Mouse (Mus musculus) intestine, embryonic 14.5 days (tissue): ENCODE results near the gene Defb15. TPM values are rescaled to one million over a fixed set of nuclear protein-coding genes. Genes with fewer than 3 reads are reported as not detected.
"Not testable (repeated sequence)": the region's sequence is repeated elsewhere in the genome, so short reads cannot be mapped to it uniquely, and the experiment has no call there.

Source experiments
- ATAC-seq: fragments of 200-750 bp; cut with Nextera tagmentation; replicated peaks from 2 replicates; pipeline ENCODE4 v1.8.0; 2017; ENCODE audit warnings: low read depth, moderate number of reproducible peaks, moderate TSS enrichment, moderate library complexity; ENCODE audit not compliant: low FRiP score, low TSS enrichment
- DNase-seq: peaks from one replicate; pipeline ENCODE4 v3.0.0-alpha.2; 2018; ENCODE audit warnings: low spot score
- H3K27ac ChIP-seq: fragments of 300-500 bp; sonication (generic); 2 replicates; pipeline ENCODE4 v1.5.1; 2014; ENCODE audit warnings: low read depth, mild to moderate bottlenecking, control low read depth
- H3K27me3 ChIP-seq: fragments of 300-500 bp; sonication (generic); replicated peaks from 2 replicates; pipeline ENCODE4 v1.6.1; 2014; ENCODE audit warnings: low read length, control low read depth; ENCODE audit not compliant: control insufficient read depth, insufficient read depth
- H3K36me3 ChIP-seq: fragments of 300-500 bp; sonication (generic); 2 replicates; pipeline ENCODE4 v1.6.1; 2014; ENCODE audit warnings: low read length, control low read depth; ENCODE audit not compliant: control insufficient read depth, insufficient read depth
- H3K4me1 ChIP-seq: fragments of 300-500 bp; sonication (generic); replicated peaks from 2 replicates; pipeline ENCODE4 v1.6.1; 2014; ENCODE audit warnings: low read length, control low read depth, mixed read lengths; ENCODE audit not compliant: control insufficient read depth, insufficient read depth
- H3K4me2 ChIP-seq: fragments of 300-500 bp; sonication (generic); 2 replicates; pipeline ENCODE4 v1.6.1; 2014; ENCODE audit warnings: low read length
- H3K4me3 ChIP-seq: fragments of 300-500 bp; sonication (generic); 2 replicates; pipeline ENCODE4 v1.5.1; 2014; ENCODE audit warnings: low read depth, low read length, control low read depth, mixed read lengths
- H3K9ac ChIP-seq: fragments of 300-500 bp; sonication (generic); 2 replicates; pipeline ENCODE4 v1.6.1; 2014; ENCODE audit warnings: mild to moderate bottlenecking, low read length
- H3K9me3 ChIP-seq: fragments of 300-500 bp; sonication (generic); 2 replicates; pipeline ENCODE4 v1.6.1; 2016; ENCODE audit warnings: low read length, control low read depth; ENCODE audit not compliant: control insufficient read depth
- WGBS: fragments of 180-500 bp; shearing (Covaris S2); extraction: QIAGEN DNeasy Blood & Tissue Kit; methylation state at CpG from one replicate; pipeline ENCODE4 v1.1.7; 2014; 5-methylcytosine and 5-hydroxymethylcytosine counted together
- polyA plus RNA-seq: library from polyadenylated mRNA; unstranded; fragments of >200 nt; fragmentation: Nextera tagmentation; extraction: Ambion mirVana; gene quantifications from 2 replicates; pipeline ENCODE4 v1.2.1, GENCODE M21; 2014

Gene Defb15
- polyA plus RNA-seq, 1 experiment from 2014 or later = not detected

DNA sequence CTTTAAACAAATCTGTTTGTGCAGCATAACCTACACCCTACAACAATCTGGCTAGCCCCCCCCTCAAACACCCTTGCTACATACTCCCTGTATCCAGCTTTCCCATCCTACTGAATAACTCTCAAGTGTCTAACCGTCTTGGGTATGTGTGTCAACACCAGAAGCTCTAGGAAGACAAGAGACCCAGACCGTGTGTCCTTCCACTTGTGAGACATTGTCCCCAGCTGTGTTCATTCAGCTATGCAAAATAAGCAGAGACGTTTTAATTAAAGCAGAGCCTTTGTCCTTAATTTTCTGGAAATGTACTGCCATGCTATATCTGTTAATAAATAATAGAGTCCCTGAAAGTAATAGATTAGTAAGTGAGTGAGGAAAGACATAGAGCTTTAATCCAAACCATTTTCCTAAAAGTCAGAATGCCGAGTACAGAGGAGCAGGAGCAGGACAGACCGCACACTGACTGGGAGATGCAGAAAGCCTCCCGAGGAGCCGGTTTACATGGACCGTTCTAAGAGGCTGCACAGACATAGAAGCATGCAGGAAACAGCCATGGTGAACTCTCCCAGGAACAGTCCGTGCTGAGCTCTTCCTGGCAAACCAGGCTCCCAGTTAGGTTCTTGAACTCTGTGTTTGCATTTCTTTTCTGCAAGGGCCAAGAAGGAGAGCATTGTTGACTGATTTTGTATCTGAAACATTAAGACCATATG, 15.0 kb upstream of the Defb15 start:
- no peaks in the 10 kb centered on the region for H3K27me3 ChIP-seq
- H3K9me3 ChIP-seq = no peaks in the 10 kb centered on the region
- H3K4me3 ChIP-seq = no peak overlapping the region
- H3K9ac ChIP-seq = no peak overlapping the region
- 70% methylated on average over 9 of the region's 9 CpGs for WGBS
- H3K36me3 ChIP-seq = no peaks in the 10 kb centered on the region
- ATAC-seq = no peak
- DNase-seq = no peak
- H3K4me1 ChIP-seq = no peaks in the 10 kb centered on the region
- H3K27ac ChIP-seq = no peak overlapping the region
- H3K4me2 ChIP-seq = no peak overlapping the region

DNA sequence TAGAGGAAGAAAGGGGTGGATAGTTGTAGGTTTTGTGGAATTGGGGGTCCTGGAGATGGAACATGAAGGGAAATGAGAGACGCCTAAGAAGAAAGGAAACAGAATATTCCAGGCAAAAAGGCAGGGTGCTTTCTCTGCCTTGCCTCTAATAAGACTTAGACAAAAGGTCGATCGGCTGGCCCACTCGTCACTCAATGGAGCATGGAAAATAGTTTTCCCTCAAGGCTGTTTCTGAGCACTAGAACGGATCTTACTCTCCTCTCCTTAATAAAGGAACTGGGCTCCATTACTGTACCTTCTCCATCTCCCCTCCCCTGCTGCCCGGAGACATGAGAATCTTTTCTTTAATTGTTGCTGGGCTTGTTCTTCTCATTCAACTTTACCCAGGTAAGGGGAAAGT, 14.0 kb upstream of the Defb15 start, which contains the start of gene Defb13:
Gene Defb13, plus strand, starts transcription at position 301 of the 400 bp plus-strand sequence.
- WGBS = 84% methylated on average over 6 of the region's 6 CpGs
- Histone ChIP-seq H3K36me3 (no peaks in the 10 kb centered on the region), H3K4me2 (no peak within 1 kb of the TSS), H3K27ac (no peak within 1 kb of the TSS), H3K4me1 (no peaks in the 10 kb centered on the region), H3K27me3 (no peaks in the 10 kb centered on the region), H3K9me3 (no peaks in the 10 kb centered on the region), H3K4me3 (no peak within 1 kb of the TSS), H3K9ac (no peak within 1 kb of the TSS)
- DNase-seq (no peak), ATAC-seq (no peak)

DNA sequence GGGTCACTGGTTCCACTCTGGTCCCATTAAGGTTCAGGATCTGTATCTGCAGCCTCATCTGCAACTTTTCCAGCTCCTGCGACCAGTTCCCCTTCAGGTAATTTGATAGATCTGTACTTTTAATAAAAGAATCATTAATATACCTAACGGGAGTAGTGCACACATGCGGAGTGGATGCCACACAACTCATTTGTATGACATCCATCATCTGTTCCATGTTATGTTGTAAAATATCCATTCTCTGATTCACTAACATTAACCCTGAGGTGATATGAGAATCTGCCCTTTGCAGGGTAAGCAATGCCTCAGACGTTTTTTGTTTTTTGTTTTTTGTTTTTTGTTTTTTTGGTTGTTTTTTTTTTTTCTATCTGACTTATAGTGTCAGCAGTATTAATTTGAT, 5.5 kb upstream of the Defb15 start, which contains the start of gene Defb35:
Gene Defb35, plus strand, starts transcription at position 301 of the 400 bp plus-strand sequence.
- H3K4me2 ChIP-seq, H3K36me3 ChIP-seq, H3K27me3 ChIP-seq, DNase-seq, H3K9me3 ChIP-seq, H3K27ac ChIP-seq, H3K9ac ChIP-seq, ATAC-seq, H3K4me3 ChIP-seq, H3K4me1 ChIP-seq: not testable (repeated sequence)
- 84% methylated on average over 4 of the region's 4 CpGs for WGBS

DNA sequence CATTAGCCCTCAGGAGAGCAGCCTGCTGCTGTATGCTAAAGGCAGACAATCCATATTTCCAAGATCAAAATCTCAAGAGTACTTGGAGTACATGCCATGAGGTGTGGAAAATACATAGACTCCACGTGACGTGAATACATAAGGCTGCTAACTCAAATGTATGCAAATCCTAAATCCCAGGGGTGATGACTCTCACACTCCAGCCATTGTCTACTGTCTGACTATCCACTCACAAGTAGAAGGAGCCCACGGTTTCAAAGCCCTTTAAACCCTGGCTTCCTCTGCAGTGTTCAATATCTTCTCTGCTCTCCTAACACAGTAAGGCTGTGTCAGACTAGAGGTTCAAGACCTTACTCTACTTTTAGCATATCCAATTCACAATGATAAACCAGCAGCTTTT, 1.8 kb downstream of the Defb15 start:
- not testable (repeated sequence) for H3K9me3 ChIP-seq, DNase-seq, H3K27ac ChIP-seq, H3K4me3 ChIP-seq, H3K9ac ChIP-seq, H3K4me2 ChIP-seq, H3K27me3 ChIP-seq, ATAC-seq, H3K36me3 ChIP-seq, H3K4me1 ChIP-seq
- 84% methylated on average over 3 of the region's 3 CpGs for WGBS

DNA sequence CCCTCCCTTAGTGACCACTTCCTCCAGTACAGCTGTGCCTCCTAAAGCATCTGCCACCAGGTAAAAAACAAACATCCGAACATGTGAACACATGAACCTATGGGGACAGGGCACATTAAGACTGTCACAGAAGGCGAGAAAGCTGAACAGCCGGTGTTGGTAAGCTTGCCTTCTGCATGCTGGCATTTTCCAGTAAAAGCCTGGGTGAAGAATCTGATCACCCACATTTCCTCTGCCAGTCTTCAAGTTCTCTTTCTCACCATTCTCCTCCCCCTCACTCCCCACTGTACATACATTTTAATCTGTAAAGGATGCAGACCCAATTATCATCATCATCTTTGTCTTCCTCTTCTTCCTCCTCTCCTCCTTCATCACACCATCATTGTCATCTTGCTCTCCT, 16.9 kb downstream of the Defb15 start:
- Histone ChIP-seq H3K9ac (no peak overlapping the region), H3K9me3 (no peaks in the 10 kb centered on the region), H3K36me3 (no peaks in the 10 kb centered on the region), H3K27ac (no peak overlapping the region), H3K4me1 (no peaks in the 10 kb centered on the region), H3K4me3 (no peak overlapping the region), H3K27me3 (no peaks in the 10 kb centered on the region), H3K4me2 (no peak overlapping the region)
- DNase-seq (no peak), ATAC-seq (no peak)
- 87% methylated on average over 3 of the region's 3 CpGs for WGBS

DNA sequence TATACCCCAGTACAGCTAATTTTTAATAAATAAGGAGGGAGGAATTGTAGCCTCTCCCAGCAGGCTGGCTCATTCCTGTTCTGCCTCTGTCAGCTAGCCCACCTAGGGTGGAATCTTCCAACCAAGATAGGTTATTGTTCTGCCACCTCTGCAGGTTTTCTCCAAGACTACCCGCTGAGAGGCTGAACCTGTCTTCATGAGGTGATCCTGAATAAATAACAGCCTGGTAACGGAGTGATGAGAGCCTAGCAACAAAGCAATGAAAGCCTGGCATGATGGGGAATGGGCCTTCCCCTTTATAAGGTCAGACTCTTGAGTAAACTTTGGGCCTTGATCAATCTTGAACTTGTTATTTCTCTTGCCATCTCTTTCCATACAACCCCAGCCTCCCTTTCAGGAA, 20.0 kb downstream of the Defb15 start:
- Histone ChIP-seq H3K4me1 (no peaks in the 10 kb centered on the region), H3K9me3 (no peaks in the 10 kb centered on the region), H3K4me3 (no peak overlapping the region), H3K4me2 (no peak overlapping the region), H3K36me3 (no peaks in the 10 kb centered on the region), H3K27ac (no peak overlapping the region), H3K9ac (no peak overlapping the region), H3K27me3 (no peaks in the 10 kb centered on the region)
- WGBS = 31% methylated on average over 2 of the region's 2 CpGs
- no peak for DNase-seq
- ATAC-seq = no peak

DNA sequence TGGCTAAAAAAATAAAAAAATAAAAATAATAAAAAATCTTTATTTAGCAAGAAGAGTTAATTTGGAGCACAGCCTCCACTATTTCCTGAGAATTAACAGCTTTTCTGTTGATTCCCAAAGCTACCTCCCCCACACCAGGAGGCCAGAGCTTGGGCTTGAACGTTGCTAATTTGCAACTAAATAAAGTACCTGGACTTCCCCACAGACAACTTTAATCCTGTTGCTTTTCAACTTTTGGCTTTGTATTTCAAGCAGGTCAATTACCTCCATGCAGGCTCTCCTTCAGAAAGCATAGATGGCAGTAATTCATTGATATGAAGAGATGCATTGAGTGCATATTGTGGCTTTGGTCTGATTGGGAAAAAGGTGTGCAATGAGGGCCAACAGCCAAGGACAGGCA, 20.6 kb downstream of the Defb15 start:
- H3K27ac ChIP-seq = no peak overlapping the region
- H3K27me3 ChIP-seq = no peaks in the 10 kb centered on the region
- WGBS = 20% methylated on average over 1 of the region's 1 CpGs
- no peak overlapping the region for H3K4me3 ChIP-seq
- no peaks in the 10 kb centered on the region for H3K36me3 ChIP-seq
- no peak for DNase-seq
- ATAC-seq = no peak
- no peak overlapping the region for H3K9ac ChIP-seq
- no peaks in the 10 kb centered on the region for H3K9me3 ChIP-seq
- H3K4me2 ChIP-seq = no peak overlapping the region
- H3K4me1 ChIP-seq = no peaks in the 10 kb centered on the region

DNA sequence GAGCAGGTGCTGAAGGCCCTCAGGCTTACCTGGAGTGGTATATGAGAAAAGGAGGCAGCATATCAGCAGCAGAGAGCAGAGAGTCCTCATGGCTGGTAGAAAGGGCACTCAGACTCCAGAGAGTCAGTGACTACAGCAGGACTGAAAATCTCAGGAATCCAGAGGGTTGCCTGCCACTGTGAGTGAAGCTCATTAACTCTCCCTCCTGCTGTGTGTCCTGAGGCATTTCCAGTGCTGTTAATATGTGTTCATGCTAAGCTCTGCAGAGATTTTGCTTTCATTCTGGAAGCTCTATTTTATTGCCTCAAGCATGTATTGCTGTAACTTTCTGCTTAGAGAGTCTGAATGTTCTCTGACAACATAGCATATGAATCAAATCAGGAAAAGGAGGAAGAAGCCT, 26.2 kb downstream of the Defb15 start, which contains the start of gene Defb11:
Gene Defb11, minus strand, starts transcription at position 123 of the 400 bp plus-strand sequence.
- not testable (repeated sequence) for H3K27me3 ChIP-seq, H3K4me3 ChIP-seq, H3K36me3 ChIP-seq, H3K9me3 ChIP-seq, DNase-seq, H3K4me2 ChIP-seq, H3K4me1 ChIP-seq, H3K27ac ChIP-seq, ATAC-seq, H3K9ac ChIP-seq

DNA sequence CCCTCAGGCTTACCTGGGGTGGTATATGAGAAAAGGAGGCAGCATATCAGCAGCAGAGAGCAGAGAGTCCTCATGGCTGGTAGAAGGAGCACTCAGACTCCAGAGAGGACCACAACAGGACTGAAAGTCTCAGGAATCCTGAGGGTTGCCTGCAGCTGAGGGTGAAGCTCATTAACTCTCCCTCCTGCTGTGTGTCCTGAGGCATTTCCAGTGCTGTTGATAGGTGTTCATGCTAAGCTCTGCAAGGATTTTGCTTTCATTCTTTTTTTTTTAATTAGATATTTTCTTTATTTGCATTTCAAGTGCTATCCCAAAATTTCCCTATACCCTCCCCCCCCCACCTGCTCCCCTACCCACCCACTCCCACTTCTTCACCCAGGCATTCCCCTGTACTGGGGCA, 47.2 kb downstream of the Defb15 start, which contains the start of gene Defb9:
Gene Defb9, minus strand, starts transcription at position 101 of the 400 bp plus-strand sequence.
- not testable (repeated sequence) for H3K4me2 ChIP-seq, DNase-seq, H3K27me3 ChIP-seq, H3K9ac ChIP-seq, H3K9me3 ChIP-seq, H3K36me3 ChIP-seq, H3K27ac ChIP-seq, H3K4me1 ChIP-seq, H3K4me3 ChIP-seq, ATAC-seq
